Mouse (Mus musculus) lung, postnatal 10 days (tissue): ENCODE results near the gene Eras.
"Not testable (repeated sequence)": the region's sequence is repeated elsewhere in the genome, so short reads cannot be mapped to it uniquely, and the experiment has no call there.

ENCODE experiments used
- DNase-seq: peaks from one replicate; pipeline ENCODE4 v3.0.0; 2021

Eras gene

GRCm38 (mm10) chrX:7928270-7928790 is at the start of gene Eras:
Gene Eras, minus strand, starts transcription at chrX:7928607.
- no peak for DNase-seq

DNA sequence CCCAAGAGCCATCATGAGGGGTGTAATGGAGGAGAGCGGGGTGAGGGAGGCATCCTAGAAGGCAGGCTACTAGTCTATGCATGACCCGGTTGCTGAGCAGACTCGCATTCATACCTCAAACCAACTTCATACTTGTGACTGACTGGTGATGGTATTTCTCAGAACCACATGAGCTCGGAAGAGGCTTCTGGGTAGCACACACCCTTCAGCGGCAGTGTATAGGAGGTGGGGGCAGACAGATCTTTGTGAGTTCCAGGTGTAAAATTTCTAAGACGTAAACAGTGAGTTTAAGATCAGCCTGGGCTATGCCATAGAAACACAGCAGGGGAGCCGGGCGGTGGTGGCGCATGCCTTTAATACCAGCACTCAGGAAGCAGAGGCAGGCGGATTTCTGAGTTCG is 49.5 kb upstream of the Eras start, which contains the start of gene Gata1:
Gata1 (minus strand) TSS at position 180 of the 400 bp plus-strand sequence.
- DNase-seq = no peak

DNA sequence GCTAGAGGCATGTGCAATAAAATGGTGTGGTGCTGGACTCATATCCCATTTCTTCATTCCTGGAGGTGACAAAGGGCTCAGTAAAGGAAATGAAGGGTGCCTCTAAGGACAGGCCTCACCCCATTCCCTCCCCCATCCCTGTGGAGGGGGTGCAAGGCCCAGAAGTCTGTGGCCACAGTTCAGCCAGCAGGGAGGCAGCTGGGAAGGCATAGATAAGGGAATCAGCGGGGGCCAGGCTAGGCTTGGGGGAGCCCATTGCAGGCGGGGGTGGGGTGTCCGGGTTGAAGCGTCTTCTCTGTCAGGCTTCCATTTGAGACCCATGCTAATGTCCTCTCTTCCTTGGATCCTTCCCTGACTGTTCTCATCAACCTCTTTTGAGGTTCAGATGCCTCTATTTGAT is 42.9 kb upstream of the Eras start:
- DNase-seq = no peak

DNA sequence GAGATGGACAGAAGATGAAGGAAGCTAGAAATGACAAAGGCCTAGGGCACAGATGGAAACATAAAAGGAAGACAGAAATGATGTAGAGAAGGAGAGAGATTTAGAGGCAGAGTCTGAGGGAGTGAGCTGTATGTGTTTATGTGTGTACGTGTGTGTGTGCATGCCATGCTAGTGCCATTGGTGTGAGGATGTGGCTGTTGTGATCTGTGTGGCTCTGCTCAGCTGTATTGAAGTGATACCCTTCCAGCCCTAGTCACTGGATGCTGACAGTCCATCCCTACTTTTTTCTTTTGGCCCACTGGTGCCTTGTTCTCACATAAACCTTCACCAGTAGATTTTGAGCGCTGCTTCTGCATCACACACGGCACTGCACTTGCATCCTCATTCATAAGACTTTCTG is 40.5 kb upstream of the Eras start:
- no peak for DNase-seq

- no peak for DNase-seq
Observed at GRCm38 (mm10) chrX:7968226-7968625, 39.8 kb upstream of the Eras start.

GRCm38 (mm10) chrX:7967596-7968201 is 39.3 kb upstream of the Eras start:
- no peak for DNase-seq

GRCm38 (mm10) chrX:7966161-7966560 is 37.8 kb upstream of the Eras start:
- no peak for DNase-seq

DNA sequence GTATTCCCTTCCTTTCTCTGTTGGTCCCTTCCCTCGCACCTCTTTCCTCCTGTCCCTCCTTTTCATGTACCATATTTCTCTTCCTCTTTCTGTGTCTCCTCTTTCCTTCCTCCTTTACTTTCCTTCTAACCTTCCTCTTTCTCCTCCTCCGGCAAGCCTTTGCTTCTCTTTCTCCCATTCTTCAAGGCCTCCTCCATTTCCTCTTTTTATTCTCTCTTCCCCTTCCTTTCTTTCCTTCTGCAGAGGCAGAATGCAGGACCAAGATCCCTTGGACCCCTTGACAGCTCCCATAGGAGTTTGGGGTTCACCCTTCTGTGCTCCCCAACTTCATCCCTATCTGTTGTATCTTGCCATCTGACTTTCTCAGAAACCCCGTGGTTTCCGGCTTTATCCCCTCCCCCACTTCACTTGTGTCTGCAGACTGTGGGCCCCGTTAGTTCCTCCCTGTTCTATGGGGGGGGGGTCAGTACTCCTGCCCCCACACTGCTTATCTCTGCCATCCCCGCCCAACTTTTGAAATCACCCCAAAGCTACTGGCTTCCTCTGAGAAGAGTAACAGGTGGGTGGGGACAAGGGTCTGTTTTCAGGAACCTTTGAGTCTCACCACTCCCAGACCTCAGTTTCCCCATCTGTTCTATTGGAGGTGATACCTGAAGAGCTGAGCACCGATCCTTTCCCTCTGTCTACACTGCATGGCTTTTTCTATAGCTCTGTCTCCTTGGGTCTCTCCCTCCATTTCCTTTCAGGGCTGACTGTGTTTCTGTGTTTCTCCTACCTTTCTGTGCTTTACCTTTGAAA is 35.6 kb upstream of the Eras start:
- no peak for DNase-seq

DNA sequence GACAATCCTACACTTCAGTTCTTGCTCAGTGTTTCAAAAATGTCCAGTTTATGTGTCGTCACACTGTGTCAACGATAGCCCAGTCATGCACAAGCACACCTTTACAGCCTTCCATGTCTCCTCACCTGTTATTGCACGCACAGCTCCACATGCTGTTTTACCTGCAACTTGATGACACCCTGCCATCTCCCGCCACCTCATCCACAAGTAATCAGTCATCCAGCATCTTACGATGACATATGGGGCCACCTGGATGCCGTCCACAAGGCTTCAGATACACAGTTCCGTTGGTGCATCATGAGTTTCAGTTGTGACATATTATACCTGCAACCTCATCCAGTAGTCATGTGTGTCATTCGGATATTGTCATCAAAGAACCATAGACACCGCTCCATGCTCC is 30.5 kb upstream of the Eras start:
- DNase-seq = no peak

- DNase-seq = no peak
Observed at GRCm38 (mm10) chrX:7950091-7950490, 21.7 kb upstream of the Eras start.

DNA sequence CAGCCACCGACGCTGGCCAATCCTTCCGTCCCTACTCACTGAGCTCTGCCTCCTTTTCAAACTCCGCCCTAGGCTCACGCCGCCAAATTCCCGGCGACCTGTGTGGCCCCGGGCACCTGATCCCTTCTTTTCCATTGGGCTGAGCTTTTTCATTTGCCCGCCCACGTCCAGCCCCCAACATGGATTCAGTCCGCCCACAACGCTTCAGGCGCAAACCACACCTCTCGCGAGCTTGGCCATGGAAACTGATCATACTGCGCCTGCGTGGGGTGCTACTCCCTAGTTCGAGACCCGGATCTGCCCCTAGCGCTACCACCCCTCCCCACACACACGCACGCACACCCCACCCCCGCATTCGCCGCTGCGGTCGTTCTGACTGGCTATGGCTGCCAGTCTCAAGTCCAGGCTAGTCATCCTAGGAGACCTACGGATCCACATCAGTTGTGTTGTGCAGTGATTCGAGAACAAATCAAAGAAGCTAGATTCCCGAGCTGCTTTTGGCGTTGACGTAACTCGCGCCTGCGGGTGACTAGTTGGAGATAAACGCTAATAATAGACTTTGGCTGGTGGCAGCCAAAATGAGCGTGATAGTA is 19.6 kb upstream of the Eras start:
- DNase-seq = peak; percentile 97

DNA sequence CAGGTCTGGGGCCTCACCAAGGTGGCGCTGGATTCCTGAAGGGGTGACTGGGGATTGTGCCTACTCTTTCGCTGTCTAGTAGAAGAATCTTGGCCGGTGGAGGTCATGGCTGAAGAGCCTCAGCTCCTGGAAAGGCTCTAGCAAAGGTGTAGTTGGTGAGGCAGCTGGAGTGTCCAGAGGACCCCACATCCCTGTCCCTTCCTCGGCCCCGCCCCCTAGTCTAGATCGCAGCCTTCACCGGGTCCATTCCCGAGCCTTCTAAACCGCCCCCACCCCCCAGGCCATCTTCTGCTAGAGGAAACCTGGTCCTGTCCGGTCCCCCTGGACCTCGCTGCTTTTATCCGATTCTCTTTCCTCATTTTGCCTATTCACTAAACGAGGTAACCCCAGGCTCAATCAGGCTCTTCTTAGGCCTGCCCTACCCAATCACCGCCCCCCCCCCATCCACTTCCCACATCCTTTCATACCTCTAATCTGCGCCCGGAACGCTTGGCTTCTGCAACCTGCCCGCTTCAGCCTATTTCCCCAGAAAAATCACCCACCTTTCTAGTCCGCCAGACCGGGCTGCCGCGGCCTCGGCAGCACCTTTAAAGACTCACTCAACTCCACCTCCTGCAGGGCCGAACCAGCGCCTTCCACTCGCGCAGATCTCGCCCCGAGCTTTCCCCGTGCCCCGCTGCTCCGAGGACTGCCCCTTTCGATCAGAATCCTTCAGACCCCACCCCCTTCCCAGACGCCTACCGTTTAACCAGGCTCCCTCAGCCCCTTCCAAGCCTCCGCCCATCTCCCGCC is 18.9 kb upstream of the Eras start, which contains the start of gene Hdac6:
Hdac6 (minus strand) TSS at position 782 of the 792 bp plus-strand sequence.
- peak; percentile 7 for DNase-seq

DNA sequence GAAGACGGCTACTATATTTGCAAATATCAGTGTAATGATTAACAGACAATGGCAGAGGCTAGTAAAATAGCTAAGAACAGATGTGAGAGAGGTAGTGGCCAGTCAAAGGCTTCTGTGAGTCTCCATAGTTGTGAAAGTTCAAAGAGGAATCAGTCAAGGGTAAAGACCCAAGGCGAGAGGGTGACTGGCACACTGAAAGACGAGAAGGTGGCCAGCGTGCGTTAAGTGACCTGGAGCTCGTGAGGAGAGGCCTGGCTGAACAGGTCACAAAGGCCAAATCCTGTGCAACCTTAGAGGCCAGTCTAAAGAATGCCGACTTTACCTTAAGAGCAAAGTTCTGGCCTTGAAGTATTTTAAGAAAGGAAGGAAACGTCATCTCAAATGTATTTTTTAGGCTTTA is 17.2 kb upstream of the Eras start:
- no peak for DNase-seq

GRCm38 (mm10) chrX:7937667-7938066 is 9.3 kb upstream of the Eras start:
- DNase-seq = no peak

DNA sequence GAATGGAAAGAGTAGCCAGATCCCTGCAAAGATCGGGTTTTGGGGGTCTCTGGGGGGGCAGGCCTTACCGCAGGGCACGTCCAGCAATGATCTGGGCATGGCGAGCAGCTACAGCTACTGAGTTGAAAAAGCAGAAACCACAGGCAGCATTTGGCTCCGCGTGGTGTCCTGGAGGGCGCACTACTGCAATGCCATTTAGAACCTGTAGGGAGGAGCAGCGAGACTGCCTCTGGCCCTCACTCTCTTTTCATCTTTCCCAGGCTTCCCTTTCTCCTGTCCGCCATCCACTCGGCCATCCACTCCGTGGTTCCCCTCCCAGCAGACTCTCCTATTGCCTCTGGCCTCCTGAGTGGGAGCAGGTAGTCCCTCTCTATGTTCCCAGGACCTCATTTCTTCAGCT is 8.5 kb upstream of the Eras start:
- no peak for DNase-seq

- no peak for DNase-seq
Observed at GRCm38 (mm10) chrX:7927116-7927515, 1.3 kb downstream of the Eras start.

DNA sequence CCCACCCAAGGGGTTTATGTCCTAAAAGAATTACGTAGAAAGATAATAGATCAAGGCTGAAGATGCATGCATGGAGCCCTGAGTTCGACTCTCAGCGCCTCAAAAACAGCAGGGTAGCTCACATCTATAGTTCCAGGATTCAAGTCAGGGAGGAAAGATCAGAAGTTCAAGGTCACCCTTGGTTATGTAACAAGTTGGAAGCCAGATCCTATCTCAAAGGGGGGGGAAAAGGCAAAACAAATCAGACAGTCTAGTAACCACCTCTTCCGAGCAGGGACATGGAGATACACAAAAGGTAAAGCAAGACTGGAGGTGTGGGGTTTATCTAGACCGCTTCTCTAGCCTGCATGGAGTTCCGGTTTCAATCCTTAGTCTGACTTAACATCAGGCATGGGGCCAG is 2.1 kb downstream of the Eras start:
- no peak for DNase-seq

DNA sequence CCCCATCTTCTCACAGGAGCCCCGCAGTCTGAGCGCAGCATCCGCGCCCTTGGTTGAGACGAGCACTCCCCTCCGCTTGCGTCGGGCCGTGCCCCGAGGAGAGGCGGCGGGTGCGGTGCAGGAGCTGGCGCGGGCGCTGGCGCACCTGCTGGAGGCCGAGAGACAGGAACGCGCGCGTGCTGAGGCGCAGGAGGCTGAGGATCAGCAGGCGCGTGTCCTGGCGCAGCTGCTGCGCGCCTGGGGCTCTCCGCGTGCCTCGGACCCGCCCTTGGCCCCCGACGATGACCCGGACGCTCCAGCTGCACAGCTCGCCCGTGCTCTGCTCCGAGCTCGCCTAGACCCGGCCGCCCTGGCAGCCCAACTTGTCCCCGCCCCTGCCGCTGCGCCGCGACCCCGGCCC is 6.4 kb downstream of the Eras start:
- DNase-seq = no peak

- no peak for DNase-seq
Observed at GRCm38 (mm10) chrX:7919601-7920383, 8.6 kb downstream of the Eras start, which contains the start of gene Pcsk1n. Gene Pcsk1n, plus strand, starts transcription at chrX:7919822.

DNA sequence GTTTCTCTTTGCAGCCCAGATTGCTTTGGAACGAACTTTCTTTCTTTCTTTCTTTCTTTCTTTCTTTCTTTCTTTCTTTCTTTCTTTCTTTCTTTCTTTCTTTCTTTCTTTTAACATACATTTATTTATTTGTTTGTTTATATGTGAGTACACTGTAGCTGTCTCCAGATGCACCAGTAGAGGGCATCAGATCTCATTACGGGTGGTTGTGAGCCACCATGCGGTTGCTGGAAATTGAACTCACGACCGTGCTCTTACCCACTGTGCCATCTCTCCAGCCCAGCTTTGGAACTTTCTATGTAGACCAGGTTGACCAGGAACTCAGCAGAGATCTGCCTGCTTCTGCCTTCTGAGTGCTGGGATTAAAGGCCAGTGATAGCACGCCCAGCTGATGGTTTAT is 10.4 kb downstream of the Eras start:
- not testable (repeated sequence) for DNase-seq

- peak; percentile 28 for DNase-seq
Observed at GRCm38 (mm10) chrX:7915669-7916068, 12.7 kb downstream of the Eras start.

DNA sequence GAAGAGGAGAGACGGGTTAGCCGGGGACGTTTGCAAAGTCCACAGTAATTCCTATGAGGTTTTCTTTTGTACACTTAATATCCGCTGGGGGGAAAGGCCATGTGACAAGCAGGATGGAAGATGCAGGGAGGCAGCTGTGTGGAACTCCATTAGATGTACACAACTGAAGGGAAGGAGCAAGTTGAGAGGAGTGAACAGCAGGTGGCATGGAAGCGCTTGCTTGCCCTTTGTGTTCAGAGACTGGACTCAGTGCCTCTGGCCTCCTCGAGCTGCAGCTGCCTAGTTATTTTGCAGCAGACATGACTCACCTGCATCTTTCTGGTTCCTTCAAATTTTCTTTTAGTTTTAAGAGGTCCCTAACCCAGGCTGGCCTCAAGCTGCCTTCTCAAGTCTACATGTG is 17.9 kb downstream of the Eras start:
- no peak for DNase-seq
